Mouse (Mus musculus): ENCODE results near the gene Chrnb1. TPM values are rescaled to one million over a fixed set of nuclear protein-coding genes. Genes with fewer than 3 reads are reported as not detected.

The Chrnb1 gene
- polyA plus RNA-seq, 1 experiment from 2014 or later = 12.1 TPM

GRCm38 (mm10) chr11:69787306-69787705 is 8.4 kb downstream of the Chrnb1 start:
- Histone ChIP-seq H3K4me1 (ENCODE audit: insufficient read depth) (no peaks in the 10 kb centered on the region), H3K27me3 (ENCODE audit: insufficient read depth, low read length) (no peaks in the 10 kb centered on the region), H3K9me3 (ENCODE audit: low read depth, low read length) (no peaks in the 10 kb centered on the region), H3K4me3 (ENCODE audit: low read depth, low read length) (no peak overlapping the region), H3K4me2 (no peak overlapping the region), H3K9ac (no peak overlapping the region), H3K36me3 (ENCODE audit: insufficient read depth) (no peaks in the 10 kb centered on the region), H3K27ac (ENCODE audit: low read depth) (no peak overlapping the region)
- ATAC-seq (ENCODE audit: insufficient read depth) (no peak), DNase-seq (no peak)
- WGBS = 87% methylated on average over 5 of the region's 5 CpGs
- no peak for TF ChIP-seq CTCF (IDR thresholded peaks at IDR 0.05; ENCODE audit: low read depth)

GRCm38 (mm10) chr11:69784793-69785272 is 10.9 kb downstream of the Chrnb1 start:
- TF ChIP-seq CTCF (IDR thresholded peaks at IDR 0.05; ENCODE audit: low read depth) = no peak
- no peaks in the 10 kb centered on the region for H3K27me3 ChIP-seq (ENCODE audit: insufficient read depth, low read length)
- H3K9ac ChIP-seq = no peak overlapping the region
- peak overlapping the region; percentile 48 for H3K4me2 ChIP-seq
- no peaks in the 10 kb centered on the region for H3K9me3 ChIP-seq (ENCODE audit: low read depth, low read length)
- no peak overlapping the region for H3K27ac ChIP-seq (ENCODE audit: low read depth)
- no peaks in the 10 kb centered on the region for H3K4me1 ChIP-seq (ENCODE audit: insufficient read depth)
- no peaks in the 10 kb centered on the region for H3K36me3 ChIP-seq (ENCODE audit: insufficient read depth)
- peak; percentile 68 for DNase-seq
- ATAC-seq (ENCODE audit: insufficient read depth) = peak; percentile 60; the same call in 1 of the 2 replicates
- no peak overlapping the region; the same call in 1 of the 2 replicates for H3K4me3 ChIP-seq (ENCODE audit: low read depth, low read length)
- WGBS = 28% methylated on average over 15 of the region's 15 CpGs

GRCm38 (mm10) chr11:69781828-69782227 is 13.9 kb downstream of the Chrnb1 start:
- WGBS = 23% methylated on average over 4 of the region's 4 CpGs
- no peak for TF ChIP-seq CTCF (IDR thresholded peaks at IDR 0.05; ENCODE audit: low read depth)
- ATAC-seq (ENCODE audit: insufficient read depth) = no peak

GRCm38 (mm10) chr11:69778985-69779384 is 16.8 kb downstream of the Chrnb1 start:
- Histone ChIP-seq H3K4me3 (ENCODE audit: low read depth, low read length) (no peak overlapping the region), H3K4me1 (ENCODE audit: insufficient read depth) (no peaks in the 10 kb centered on the region), H3K9ac (no peak overlapping the region), H3K27me3 (ENCODE audit: insufficient read depth, low read length) (no peaks in the 10 kb centered on the region), H3K27ac (ENCODE audit: low read depth) (no peak overlapping the region; the same call in 1 of the 2 replicates), H3K9me3 (ENCODE audit: low read depth, low read length) (no peaks in the 10 kb centered on the region), H3K4me2 (no peak overlapping the region), H3K36me3 (ENCODE audit: insufficient read depth) (peaks cover 10% of the 10 kb centered on the region; the same call in 1 of the 2 replicates)
- no peak for TF ChIP-seq CTCF (IDR thresholded peaks at IDR 0.05; ENCODE audit: low read depth)
- DNase-seq = no peak
- ATAC-seq (ENCODE audit: insufficient read depth) = no peak
- 46% methylated on average over 7 of the region's 7 CpGs for whole genome bisulfite sequencing

More at GRCm38 (mm10) chr11:69781828-69782227, 13.9 kb downstream of the Chrnb1 start:
- Histone ChIP-seq H3K4me2 (no peak overlapping the region), H3K36me3 (ENCODE audit: insufficient read depth) (peaks cover 3% of the 10 kb centered on the region; the same call in 1 of the 2 replicates), H3K4me3 (ENCODE audit: low read depth, low read length) (no peak overlapping the region), H3K9ac (no peak overlapping the region), H3K4me1 (ENCODE audit: insufficient read depth) (no peaks in the 10 kb centered on the region), H3K9me3 (ENCODE audit: low read depth, low read length) (no peaks in the 10 kb centered on the region), H3K27ac (ENCODE audit: low read depth) (no peak overlapping the region), H3K27me3 (ENCODE audit: insufficient read depth, low read length) (no peaks in the 10 kb centered on the region)
- DNase-seq = no peak

- 65% methylated on average over 23 of the region's 23 CpGs for WGBS
- TF ChIP-seq CTCF (IDR thresholded peaks at IDR 0.05; ENCODE audit: low read depth) = no peak
- no peak overlapping the region for H3K4me3 ChIP-seq (ENCODE audit: low read depth, low read length)
- no peak overlapping the region for H3K27ac ChIP-seq (ENCODE audit: low read depth)
- no peak overlapping the region for H3K9ac ChIP-seq
- DNase-seq (peak; percentile 34), ATAC-seq (ENCODE audit: insufficient read depth) (no peak)
- H3K36me3 ChIP-seq (ENCODE audit: insufficient read depth) = peaks cover 10% of the 10 kb centered on the region; the same call in 1 of the 2 replicates
- no peaks in the 10 kb centered on the region for H3K9me3 ChIP-seq (ENCODE audit: low read depth, low read length)
- H3K27me3 ChIP-seq (ENCODE audit: insufficient read depth, low read length) = no peaks in the 10 kb centered on the region
- no peak overlapping the region for H3K4me2 ChIP-seq
- no peaks in the 10 kb centered on the region for H3K4me1 ChIP-seq (ENCODE audit: insufficient read depth)
Measured at GRCm38 (mm10) chr11:69778258-69778982, 17.3 kb downstream of the Chrnb1 start.

GRCm38 (mm10) chr11:69777504-69778257 is 18.1 kb downstream of the Chrnb1 start:
- H3K4me2 ChIP-seq = no peak overlapping the region
- H3K4me1 ChIP-seq (ENCODE audit: insufficient read depth) = no peaks in the 10 kb centered on the region
- H3K27ac ChIP-seq (ENCODE audit: low read depth) = no peak overlapping the region
- H3K9me3 ChIP-seq (ENCODE audit: low read depth, low read length) = no peaks in the 10 kb centered on the region
- no peak overlapping the region for H3K9ac ChIP-seq
- DNase-seq (no peak), ATAC-seq (ENCODE audit: insufficient read depth) (no peak)
- WGBS = 59% methylated on average over 26 of the region's 26 CpGs
- no peaks in the 10 kb centered on the region for H3K27me3 ChIP-seq (ENCODE audit: insufficient read depth, low read length)
- no peak overlapping the region for H3K4me3 ChIP-seq (ENCODE audit: low read depth, low read length)
- H3K36me3 ChIP-seq (ENCODE audit: insufficient read depth) = peaks cover 10% of the 10 kb centered on the region; the same call in 1 of the 2 replicates
- no peak for TF ChIP-seq CTCF (IDR thresholded peaks at IDR 0.05; ENCODE audit: low read depth)

GRCm38 (mm10) chr11:69776488-69776887 is 19.3 kb downstream of the Chrnb1 start:
- Histone ChIP-seq H3K9ac (no peak overlapping the region), H3K27ac (ENCODE audit: low read depth) (no peak overlapping the region), H3K4me2 (no peak overlapping the region), H3K4me1 (ENCODE audit: insufficient read depth) (no peaks in the 10 kb centered on the region), H3K4me3 (ENCODE audit: low read depth, low read length) (no peak overlapping the region), H3K9me3 (ENCODE audit: low read depth, low read length) (no peaks in the 10 kb centered on the region), H3K36me3 (ENCODE audit: insufficient read depth) (peaks cover 10% of the 10 kb centered on the region; the same call in 1 of the 2 replicates), H3K27me3 (ENCODE audit: insufficient read depth, low read length) (no peaks in the 10 kb centered on the region)
- TF ChIP-seq CTCF (IDR thresholded peaks at IDR 0.05; ENCODE audit: low read depth) = no peak
- no peak for ATAC-seq (ENCODE audit: insufficient read depth)
- 76% methylated on average over 20 of the region's 20 CpGs for WGBS
- DNase-seq = no peak

All from lung, embryonic 14.5 days (tissue).